Mouse (Mus musculus) adrenal gland, adult 8-10 months (tissue): ENCODE results near the gene Cdc123. TPM values are rescaled to one million over a fixed set of nuclear protein-coding genes. Genes with fewer than 3 reads are reported as not detected.

Source experiments
- total RNA-seq, 4 experiments: library from RNA; stranded (reverse); gene quantifications; 2 replicates each; pipeline ENCODE4 v1.2.4; 2022

Cdc123 gene
- total RNA-seq, 4 experiments from 2014 or later: 138 to 175 (median 140) TPM

Other genes starting within 250 kb of the Cdc123 start
- 10 to 100 TPM in 2 of 4 experiments, 1 to 10 TPM in 2; 7.3 to 13.2 (median 10.9) TPM for gene Camk1d, start 130.6 kb downstream of the Cdc123 start, total RNA-seq
- gene Nudt5, start 145 bp downstream of the Cdc123 start, total RNA-seq: 10 to 100 TPM; 34.7 to 42.0 (median 38.7) TPM
- 1 to 10 TPM in 3 of 4 experiments, not detected in 1; 1.1 to 1.4 (median 1.3) TPM for gene Gm13199, start 17.8 kb upstream of the Cdc123 start, total RNA-seq
- 10 to 100 TPM; 33.2 to 71.0 (median 47.7) TPM for gene Sec61a2, start 50.3 kb upstream of the Cdc123 start, total RNA-seq
- gene Dhtkd1, start 97.6 kb upstream of the Cdc123 start, total RNA-seq: 10 to 100 TPM; 12.2 to 23.6 (median 16.3) TPM
- gene Upf2, start 106.3 kb upstream of the Cdc123 start, total RNA-seq: 10 to 100 TPM; 22.7 to 33.4 (median 28.6) TPM